Comparison of ENCODE assay signal across 25 mouse cellular contexts in the genomic region with DNA sequence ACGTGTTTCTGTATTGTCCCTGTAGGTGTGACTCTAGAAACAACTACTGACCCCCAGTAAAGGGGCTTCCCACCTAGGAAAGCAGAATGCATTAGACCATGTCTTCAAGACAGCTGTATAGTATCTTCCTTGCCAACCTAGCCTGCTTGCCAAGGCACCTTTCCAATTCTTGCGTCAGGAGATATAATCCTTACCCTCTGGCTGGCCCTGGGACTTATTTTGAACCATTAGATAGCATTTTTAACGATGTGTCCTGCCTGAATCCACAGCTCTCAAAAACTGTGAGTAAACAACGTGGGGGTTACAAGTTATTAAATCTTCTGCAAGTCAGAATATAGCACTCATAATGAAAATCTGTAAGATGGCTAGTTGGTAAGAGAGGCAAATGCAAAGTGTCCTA.
"Had no signal": no experiment of that assay in that cellular context is flagged by ENCODE, and none has a peak within 500 bp of the region (broad histone marks: within the 10 kb centered on the region; RNA-seq: fewer than 3 reads in every experiment).

No protein-coding gene starts in this region.

- H3K4me1 ChIP-seq: embryonic facial prominence, embryonic 13.5 days; embryonic facial prominence, embryonic 15.5 days; forebrain, embryonic 12.5 days; forebrain, embryonic 13.5 days; forebrain, embryonic 15.5 days; heart, embryonic 10.5 days; heart, embryonic 12.5 days had no signal

- H3K27me3 ChIP-seq: embryonic facial prominence, embryonic 12.5 days; embryonic facial prominence, embryonic 13.5 days; embryonic facial prominence, embryonic 15.5 days; forebrain, embryonic 12.5 days; forebrain, embryonic 13.5 days; forebrain, embryonic 15.5 days; heart, embryonic 12.5 days had no signal

- H3K27ac ChIP-seq: embryonic facial prominence, embryonic 10.5 days; embryonic facial prominence, embryonic 12.5 days; embryonic facial prominence, embryonic 13.5 days; embryonic facial prominence, embryonic 15.5 days; forebrain, embryonic 10.5 days; forebrain, embryonic 12.5 days; forebrain, embryonic 13.5 days; forebrain, embryonic 15.5 days; gastrocnemius, adult 2 months; heart, embryonic 10.5 days had no signal

- H3K36me3 ChIP-seq: embryonic facial prominence, embryonic 10.5 days; embryonic facial prominence, embryonic 12.5 days; embryonic facial prominence, embryonic 13.5 days; embryonic facial prominence, embryonic 15.5 days; forebrain, embryonic 10.5 days; forebrain, embryonic 12.5 days; forebrain, embryonic 15.5 days; heart, embryonic 10.5 days; heart, embryonic 12.5 days had no signal

- DNase-seq: cerebellum, adult 18-20 months; cerebellum, adult 2 months; cerebellum, adult 8-10 months; cerebellum, adult 9-10 months; cerebellum, postnatal 25 days; cerebellum, postnatal 36 days; embryo, embryonic 11 days; forebrain, postnatal 0 days; gastrocnemius, adult 2 months; gastrocnemius, postnatal 10 days; gastrocnemius, postnatal 14 days; gastrocnemius, postnatal 25 days; gastrocnemius, postnatal 36 days; heart, adult 18-20 months had no signal

- H3K4me3 ChIP-seq: embryonic facial prominence, embryonic 10.5 days; embryonic facial prominence, embryonic 12.5 days; embryonic facial prominence, embryonic 13.5 days; embryonic facial prominence, embryonic 15.5 days; erythroblast, embryonic 14.5 days; forebrain, embryonic 10.5 days; forebrain, embryonic 12.5 days; forebrain, embryonic 13.5 days; forebrain, embryonic 15.5 days; gastrocnemius, adult 2 months; heart, embryonic 10.5 days; heart, embryonic 12.5 days had no signal

- H3K9ac ChIP-seq: embryonic facial prominence, embryonic 12.5 days; embryonic facial prominence, embryonic 13.5 days; embryonic facial prominence, embryonic 15.5 days; forebrain, embryonic 12.5 days; forebrain, embryonic 13.5 days; forebrain, embryonic 15.5 days; forebrain, postnatal 0 days; heart, embryonic 12.5 days had no signal
